Mouse (Mus musculus): ENCODE results near the gene Hbb-bh2.
"Not testable (repeated sequence)": the region's sequence is repeated elsewhere in the genome, so short reads cannot be mapped to it uniquely, and the experiment has no call there.

Gene Hbb-bh2

GRCm38 (mm10) chr7:103812174-103812573 is 28.1 kb downstream of the Hbb-bh2 start:
- DNase-seq (ENCODE audit: low spot score in 2 of 2) = no peak

GRCm38 (mm10) chr7:103811223-103811845 is 29.0 kb downstream of the Hbb-bh2 start:
- peak in 1 of 2 experiments; percentile 48 for DNase-seq (ENCODE audit: low spot score in 2 of 2)

GRCm38 (mm10) chr7:103810746-103811145 is 29.6 kb downstream of the Hbb-bh2 start:
- peak in 1 of 2 experiments; percentile 65 for DNase-seq (ENCODE audit: low spot score in 2 of 2)

- peak in 1 of 2 experiments; percentile 53 for DNase-seq (ENCODE audit: low spot score in 2 of 2)
Measured at GRCm38 (mm10) chr7:103810296-103810695, 30.0 kb downstream of the Hbb-bh2 start.

- DNase-seq (ENCODE audit: low spot score in 2 of 2) = peak in 1 of 2 experiments; percentile 66
Measured at GRCm38 (mm10) chr7:103809801-103810155, 30.5 kb downstream of the Hbb-bh2 start.

- peak in 1 of 2 experiments; percentile 39 for DNase-seq (ENCODE audit: low spot score in 2 of 2)
Measured at GRCm38 (mm10) chr7:103808971-103809800, 31.1 kb downstream of the Hbb-bh2 start.

- not testable (repeated sequence) for DNase-seq (ENCODE audit: low spot score in 2 of 2)
Measured at GRCm38 (mm10) chr7:103808120-103808519, 32.2 kb downstream of the Hbb-bh2 start.

- peak; percentile 46 to 57 for DNase-seq (ENCODE audit: low spot score in 2 of 2)
Measured at GRCm38 (mm10) chr7:103806856-103807255, 33.5 kb downstream of the Hbb-bh2 start.

- DNase-seq (ENCODE audit: low spot score in 2 of 2) = peak in 1 of 2 experiments; percentile 63
Measured at GRCm38 (mm10) chr7:103792669-103793388, 47.5 kb downstream of the Hbb-bh2 start.

GRCm38 (mm10) chr7:103791721-103792120 is 48.6 kb downstream of the Hbb-bh2 start, which contains the start of gene Olfr67:
Olfr67 (minus strand) TSS chr7:103791821.
- DNase-seq (ENCODE audit: low spot score in 2 of 2) = no peak
